Mouse (Mus musculus) kidney, embryonic 16.5 days (tissue): ENCODE results near the gene Amn. TPM values are rescaled to one million over a fixed set of nuclear protein-coding genes. Genes with fewer than 3 reads are reported as not detected.

ENCODE experiments used
- polyA plus RNA-seq: library from polyadenylated mRNA; unstranded; fragments of >200 nt; fragmentation: Nextera tagmentation; extraction: Ambion mirVana; gene quantifications from 2 replicates; pipeline ENCODE4 v1.2.1, GENCODE M21; 2015

Gene Amn
- polyA plus RNA-seq, 1 experiment from 2014 or later, result 87.7 TPM

Other genes with a start within 250 kb of the Amn start
- 9.7 and 9.8 TPM in 2 replicates for gene Rcor1, start 231.7 kb upstream of the Amn start, polyA plus RNA-seq
- 8.9 and 10.6 TPM in 2 replicates for gene Traf3, start 104.7 kb upstream of the Amn start, polyA plus RNA-seq
- gene 4930595D18Rik, start 86.6 kb upstream of the Amn start, polyA plus RNA-seq, result not detected in 2 replicates
- gene Cdc42bpb, start 106.6 kb downstream of the Amn start, polyA plus RNA-seq, result 40.6 and 45.2 TPM in 2 replicates
- gene Lbhd2, start 135.7 kb downstream of the Amn start, polyA plus RNA-seq, result 4.6 and 5.5 TPM in 2 replicates
- 19.4 and 19.9 TPM in 2 replicates for gene Exoc3l4, start 145.9 kb downstream of the Amn start, polyA plus RNA-seq
- 21.7 and 24.3 TPM in 2 replicates for gene Tnfaip2, start 171.4 kb downstream of the Amn start, polyA plus RNA-seq
- 78.6 and 84.8 TPM in 2 replicates for gene Gm266, start 214.7 kb downstream of the Amn start, polyA plus RNA-seq